Mouse (Mus musculus) monocyte, adult 5-6 weeks (primary cell): Measurements from ENCODE around the gene Cyp2j12. TPM values are rescaled to one million over a fixed set of nuclear protein-coding genes. Genes with fewer than 3 reads are reported as not detected.

Experiments
- total RNA-seq: library from RNA; stranded (forward); fragments of 200-1000, 200-491, 200-594 nt; gene quantifications from 3 replicates; pipeline ENCODE4 v1.2.3, GENCODE M21; 2017

Gene Cyp2j12
- total RNA-seq, 1 experiment from 2014 or later = not detected

Other genes starting within 250 kb of the Cyp2j12 start
- gene Hook1, start 173.9 kb downstream of the Cyp2j12 start, total RNA-seq = 6.9 to 10.0 TPM (median 9.6 TPM) in 3 replicates
- gene Cyp2j13, start 63.6 kb downstream of the Cyp2j12 start, total RNA-seq = not detected in 3 replicates
- gene Cyp2j7, start 95.5 kb upstream of the Cyp2j12 start, total RNA-seq = not detected in 3 replicates
- not detected in 3 replicates for gene Cyp2j11, start 207.5 kb upstream of the Cyp2j12 start, total RNA-seq